Mouse (Mus musculus) layer of hippocampus, postnatal 10 days (tissue): ENCODE measurements around the gene Lin28b. TPM values are rescaled to one million over a fixed set of nuclear protein-coding genes. Genes with fewer than 3 reads are reported as not detected.
"Not testable (repeated sequence)": the region's sequence is repeated elsewhere in the genome, so short reads cannot be mapped to it uniquely, and the experiment has no call there.

Experiments
- DNase-seq, 2 experiments: peaks; one replicate each; pipeline ENCODE4 v3.0.0; 2021; ENCODE audit warnings: low spot score in 2 of 2
- total RNA-seq, 2 experiments: library from RNA; stranded (reverse); gene quantifications; 2 replicates each; pipeline ENCODE4 v1.2.3; 2021

The Lin28b gene
- total RNA-seq, 2 experiments from 2014 or later, result 1.3 to 1.7 TPM

- no peak for DNase-seq
These were observed 74.1 kb downstream of the Lin28b start for GRCm38 (mm10) chr10:45412144-45412543.

DNA sequence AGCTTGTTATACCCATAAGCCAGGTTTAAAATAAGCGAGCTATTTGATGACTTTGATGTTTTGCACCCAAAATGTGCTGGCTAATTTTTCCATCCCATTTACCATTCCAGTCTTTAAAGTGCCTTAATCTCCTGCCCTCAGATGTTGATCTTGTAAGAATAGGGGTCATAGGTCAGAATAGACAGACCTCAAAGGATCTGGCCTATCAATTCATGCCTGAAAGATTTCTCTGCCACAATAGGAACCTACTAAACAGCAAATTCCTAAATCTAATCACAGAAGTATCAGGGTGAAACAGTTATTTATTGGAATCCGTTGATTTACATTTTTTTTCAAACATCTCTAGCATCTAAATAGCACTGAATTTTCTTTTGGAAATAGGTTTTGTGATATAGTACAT, 74.5 kb downstream of the Lin28b start:
- no peak for DNase-seq

- no peak for DNase-seq
These were observed 75.4 kb downstream of the Lin28b start for GRCm38 (mm10) chr10:45410624-45411341.

DNA sequence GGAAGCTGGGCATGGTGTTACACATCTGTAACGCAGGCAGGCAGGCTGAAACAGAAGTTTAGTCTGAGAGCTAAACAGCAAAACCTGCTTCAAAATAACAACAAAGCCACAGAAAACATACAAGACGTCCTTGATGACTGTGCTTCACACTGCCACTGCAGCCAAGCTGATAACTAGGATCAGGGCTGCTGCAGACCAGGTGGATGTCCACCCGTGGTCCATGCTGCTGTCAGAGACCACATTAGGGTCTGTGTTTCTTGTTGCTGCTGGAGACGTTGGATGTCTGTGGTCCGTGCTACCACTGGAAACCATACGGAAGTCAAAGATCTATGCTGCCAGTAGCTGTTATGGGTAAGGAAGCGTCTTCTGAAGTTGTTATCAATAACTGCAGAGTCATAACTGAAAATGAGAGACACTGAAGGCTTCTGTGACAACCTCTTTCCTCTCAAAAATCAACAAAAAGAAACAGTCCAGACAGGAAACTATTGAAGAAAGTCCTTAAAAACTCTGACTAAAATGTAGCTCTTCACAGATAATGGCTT, 86.4 kb downstream of the Lin28b start:
- DNase-seq, result no peak

GRCm38 (mm10) chr10:45398211-45398610, 88.0 kb downstream of the Lin28b start:
- DNase-seq, result no peak

- DNase-seq, result no peak
These were observed 103.6 kb downstream of the Lin28b start for GRCm38 (mm10) chr10:45382637-45382958.

- no peak for DNase-seq
These were observed 104.1 kb downstream of the Lin28b start for GRCm38 (mm10) chr10:45381937-45382636.

DNA sequence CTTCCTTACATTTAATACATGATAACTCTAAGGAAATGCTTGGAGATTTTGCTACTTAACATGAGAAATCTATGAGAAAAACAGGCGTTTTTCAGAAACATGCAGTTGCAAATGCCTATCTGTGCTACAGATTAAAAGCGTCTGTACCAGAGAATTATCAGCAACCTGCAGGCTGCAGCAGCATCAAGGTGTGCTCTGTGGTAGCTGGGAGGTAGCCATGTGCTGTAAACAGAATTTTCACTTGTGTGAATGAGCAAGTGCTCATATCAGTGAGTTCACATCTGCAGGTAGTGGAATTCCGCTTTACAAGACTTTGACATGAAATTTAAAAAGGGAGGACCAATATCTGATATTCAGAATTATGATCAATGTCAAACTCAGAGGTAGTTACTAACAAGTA, 107.9 kb downstream of the Lin28b start:
- no peak for DNase-seq

- peak; percentile 74 to 78 for DNase-seq
These were observed 113.1 kb downstream of the Lin28b start for GRCm38 (mm10) chr10:45372994-45373692.

DNA sequence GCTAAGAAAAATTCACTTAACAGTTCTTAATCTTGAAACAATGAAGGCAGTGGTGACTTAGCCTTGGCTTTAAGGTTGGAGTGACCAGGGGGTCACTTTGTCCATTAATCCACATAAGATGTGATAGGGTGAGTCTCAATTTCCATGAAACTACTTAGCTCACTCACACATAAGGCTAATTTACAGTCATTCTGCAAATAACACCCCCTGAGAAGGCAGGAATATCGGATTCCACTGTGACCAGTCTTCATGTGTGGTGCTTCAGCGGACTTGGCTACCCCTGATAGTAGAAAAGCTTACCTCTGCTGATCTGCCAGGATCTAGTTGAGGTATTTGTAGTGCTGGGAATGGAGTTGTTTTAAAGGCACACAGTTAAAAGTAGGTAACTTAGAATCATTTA, 115.7 kb downstream of the Lin28b start:
- DNase-seq, result no peak

GRCm38 (mm10) chr10:45369639-45370038, 116.6 kb downstream of the Lin28b start:
- no peak for DNase-seq

GRCm38 (mm10) chr10:45366987-45367705, 119.0 kb downstream of the Lin28b start:
- DNase-seq, result no peak

DNA sequence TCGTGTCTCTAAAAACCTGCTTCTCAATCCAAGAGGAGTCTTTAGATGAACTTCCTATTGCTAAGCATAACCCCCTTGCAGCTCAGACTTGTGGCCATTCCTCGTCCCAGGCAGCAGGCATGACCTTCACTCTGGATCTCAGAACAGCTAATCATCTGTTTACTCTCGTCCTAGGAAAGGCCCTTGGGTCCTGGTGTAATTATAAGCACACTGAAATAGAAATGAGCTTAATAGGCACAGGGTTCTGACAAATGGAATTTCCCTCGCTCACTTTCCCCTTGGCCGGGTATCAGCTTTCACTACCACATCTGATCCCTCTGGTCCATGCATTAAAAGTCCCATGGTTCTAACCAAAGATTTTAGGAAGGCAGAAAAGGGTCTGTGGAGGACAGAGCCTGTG, 122.8 kb downstream of the Lin28b start:
- DNase-seq, result no peak

DNA sequence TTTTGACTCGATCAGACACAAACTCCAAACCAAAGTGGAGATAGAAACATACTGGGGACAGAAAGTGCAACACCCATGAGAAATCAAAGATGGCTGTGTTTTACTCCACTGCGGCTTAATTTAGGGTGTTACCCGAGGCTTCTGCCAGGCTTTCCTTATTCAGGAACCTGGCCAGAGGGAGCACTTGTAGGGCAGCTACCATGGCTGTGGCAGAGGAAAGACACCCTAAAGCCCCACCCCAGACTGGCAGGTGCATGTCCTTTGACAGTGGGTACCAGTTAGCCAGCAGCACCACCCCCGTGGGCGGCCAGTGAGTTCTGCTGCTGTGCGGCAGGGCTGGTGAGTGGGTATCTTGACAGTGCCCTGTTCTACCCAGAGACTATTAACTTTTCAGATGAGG, 130.1 kb downstream of the Lin28b start:
- DNase-seq, result no peak

DNA sequence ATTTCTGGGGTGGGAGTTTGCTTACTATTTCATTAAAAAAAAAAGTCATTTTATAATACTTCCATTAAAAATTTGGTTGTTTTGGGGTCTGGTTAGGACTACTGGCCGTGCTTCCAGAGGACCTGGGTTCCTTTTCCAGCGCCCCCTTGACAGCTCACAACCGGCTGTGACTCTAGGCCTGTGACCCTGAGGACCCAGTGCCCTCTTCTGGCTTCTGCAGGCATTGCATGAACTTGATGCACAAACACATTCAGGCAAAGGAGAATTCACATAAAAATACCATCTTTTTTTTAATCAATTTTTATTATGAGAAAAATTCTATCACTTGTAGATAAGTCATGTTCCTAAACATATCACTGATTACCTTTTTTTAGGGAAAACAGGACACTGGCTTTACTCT, 138.1 kb downstream of the Lin28b start:
- DNase-seq, result not testable (repeated sequence)

GRCm38 (mm10) chr10:45345217-45345616, 141.0 kb downstream of the Lin28b start:
- DNase-seq, result no peak

- DNase-seq, result no peak
These were observed 141.8 kb downstream of the Lin28b start for GRCm38 (mm10) chr10:45344381-45344780.

- DNase-seq, result no peak
These were observed 147.1 kb downstream of the Lin28b start for GRCm38 (mm10) chr10:45339106-45339505.

- peak; percentile 38 to 59 for DNase-seq
These were observed 150.5 kb downstream of the Lin28b start, which contains the start of gene Bves for GRCm38 (mm10) chr10:45335434-45336422. Gene Bves, plus strand, starts transcription at chr10:45335772.

- no peak for DNase-seq
These were observed 151.3 kb downstream of the Lin28b start for GRCm38 (mm10) chr10:45334925-45335324.
